Mouse (Mus musculus): ENCODE data around the gene Pomp.
"Not testable (repeated sequence)": the region's sequence is repeated elsewhere in the genome, so short reads cannot be mapped to it uniquely, and the experiment has no call there.

Pomp gene

GRCm38 (mm10) chr5:147868674-147869073, 8.4 kb downstream of the Pomp start:
- DNase-seq, result no peak

- no peak for DNase-seq
Observed at GRCm38 (mm10) chr5:147869568-147869967, 9.3 kb downstream of the Pomp start.

DNA sequence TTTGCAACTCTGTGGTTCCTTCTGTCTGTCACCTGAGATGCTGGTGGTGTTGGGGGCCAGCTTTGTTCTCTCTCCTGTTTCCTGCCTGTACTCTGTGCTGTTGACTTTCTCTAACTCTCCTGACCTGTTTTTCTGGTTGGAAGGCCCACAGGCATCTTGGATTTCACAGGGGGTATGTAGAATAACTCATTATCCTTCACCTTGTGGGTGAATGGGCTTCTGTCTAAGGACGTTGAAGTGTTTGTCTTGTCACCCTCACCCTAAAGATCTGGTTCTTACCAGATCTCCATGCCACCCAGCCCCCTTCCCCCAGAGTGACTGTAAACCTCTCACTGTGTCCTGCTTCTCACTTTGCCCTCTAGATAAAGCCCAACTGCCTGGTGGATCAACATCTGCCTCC, 10.0 kb downstream of the Pomp start:
- no peak for DNase-seq

DNA sequence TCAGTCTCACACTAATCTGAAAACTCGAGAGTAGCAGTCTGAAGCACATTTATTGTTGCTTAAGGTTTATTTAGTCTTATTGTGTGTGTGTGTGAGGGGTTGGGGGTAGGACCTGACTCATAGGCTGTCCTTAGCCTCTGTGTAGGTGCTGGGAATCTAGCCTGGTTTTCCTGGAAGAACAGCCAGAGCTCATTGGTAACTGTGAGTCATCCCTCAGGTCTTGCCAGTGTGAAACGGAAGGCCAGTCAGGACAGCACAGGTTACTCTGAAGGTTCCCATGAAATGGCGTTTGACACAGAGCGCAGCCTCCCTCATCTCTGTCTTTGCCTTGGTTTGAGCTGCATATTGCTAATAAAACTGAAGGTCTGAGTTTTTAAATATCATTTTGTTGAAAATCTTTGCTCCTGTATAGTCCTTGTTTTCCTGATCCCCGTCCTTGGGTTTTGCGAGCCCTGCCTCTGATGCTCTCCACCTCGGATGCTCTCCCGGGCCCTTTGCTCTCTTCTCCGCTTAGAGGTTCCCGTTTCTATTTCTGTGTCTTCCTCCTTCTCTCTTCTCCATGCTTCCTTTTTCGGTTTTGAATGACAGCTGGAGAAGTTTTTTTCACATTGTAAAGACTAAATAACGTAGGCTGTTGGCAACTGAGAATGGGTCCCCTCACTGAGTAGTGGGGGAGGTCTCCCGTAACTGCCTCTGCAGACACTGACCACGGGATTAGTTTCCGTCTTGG, 11.0 kb downstream of the Pomp start:
- no peak for DNase-seq

GRCm38 (mm10) chr5:147874491-147875065, 14.3 kb downstream of the Pomp start:
- no peak for DNase-seq

GRCm38 (mm10) chr5:147875210-147875609, 14.9 kb downstream of the Pomp start:
- no peak for DNase-seq

- DNase-seq, result peak in 1 of 2 experiments; percentile 26
Observed at GRCm38 (mm10) chr5:147877520-147877919, 17.3 kb downstream of the Pomp start.

DNA sequence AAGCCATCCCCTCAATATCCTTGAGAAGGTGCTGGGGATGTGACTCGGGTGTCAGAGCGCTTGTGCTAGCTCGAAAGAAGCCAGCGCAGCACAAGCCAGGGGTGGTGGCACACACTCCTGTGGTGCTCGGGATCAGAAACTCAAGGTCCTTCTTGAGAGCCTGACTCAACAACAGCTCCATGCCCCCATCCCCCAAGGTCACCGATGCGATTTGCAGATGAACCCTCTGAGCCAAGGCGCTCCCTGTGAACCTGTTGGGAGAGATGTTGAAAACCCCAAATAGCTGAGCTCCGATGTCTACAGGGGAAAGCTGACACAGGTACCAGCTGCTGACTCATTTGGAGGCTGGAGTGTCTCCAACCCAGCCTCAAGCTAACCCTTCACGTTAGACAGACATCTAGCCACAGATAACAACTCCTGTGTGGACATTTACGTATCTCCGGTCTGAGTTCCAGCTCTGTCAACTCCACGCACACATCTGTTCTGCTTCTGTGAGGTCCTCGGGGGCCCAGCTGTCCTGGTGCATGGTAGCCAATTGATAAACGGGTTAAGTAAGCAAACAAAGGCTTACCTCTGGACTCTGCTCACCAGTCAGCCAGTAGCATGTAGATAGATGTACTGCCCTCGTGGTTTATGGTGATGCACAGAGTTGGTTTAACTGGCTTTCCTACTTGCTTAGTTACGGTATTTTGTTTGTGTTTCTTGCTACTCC, 19.9 kb downstream of the Pomp start:
- no peak for DNase-seq

- no peak for DNase-seq
Observed at GRCm38 (mm10) chr5:147883581-147883980, 23.3 kb downstream of the Pomp start.

- no peak for DNase-seq
Observed at GRCm38 (mm10) chr5:147888313-147889297, 28.3 kb downstream of the Pomp start.

DNA sequence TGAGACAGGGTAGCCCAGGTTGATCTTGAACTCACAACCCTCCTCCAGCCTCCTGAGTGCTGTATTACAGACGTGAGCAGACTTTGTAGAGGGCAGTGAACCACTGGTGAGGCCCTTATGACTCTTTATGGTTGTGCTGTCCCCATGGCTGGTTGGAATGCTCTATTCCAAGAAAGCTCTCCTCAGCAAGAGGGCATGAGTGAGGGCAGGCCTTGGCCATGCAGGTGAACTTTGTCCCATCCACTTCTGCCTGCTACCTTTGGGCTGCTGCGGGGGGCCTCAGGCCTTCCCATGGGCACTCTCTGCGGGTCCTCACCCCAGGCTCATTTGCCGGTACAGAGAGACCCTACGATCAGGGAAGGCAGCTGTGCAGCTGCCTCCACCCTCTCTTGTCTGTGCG, 32.5 kb downstream of the Pomp start:
- no peak for DNase-seq

GRCm38 (mm10) chr5:147893143-147893542, 32.9 kb downstream of the Pomp start:
- no peak for DNase-seq

DNA sequence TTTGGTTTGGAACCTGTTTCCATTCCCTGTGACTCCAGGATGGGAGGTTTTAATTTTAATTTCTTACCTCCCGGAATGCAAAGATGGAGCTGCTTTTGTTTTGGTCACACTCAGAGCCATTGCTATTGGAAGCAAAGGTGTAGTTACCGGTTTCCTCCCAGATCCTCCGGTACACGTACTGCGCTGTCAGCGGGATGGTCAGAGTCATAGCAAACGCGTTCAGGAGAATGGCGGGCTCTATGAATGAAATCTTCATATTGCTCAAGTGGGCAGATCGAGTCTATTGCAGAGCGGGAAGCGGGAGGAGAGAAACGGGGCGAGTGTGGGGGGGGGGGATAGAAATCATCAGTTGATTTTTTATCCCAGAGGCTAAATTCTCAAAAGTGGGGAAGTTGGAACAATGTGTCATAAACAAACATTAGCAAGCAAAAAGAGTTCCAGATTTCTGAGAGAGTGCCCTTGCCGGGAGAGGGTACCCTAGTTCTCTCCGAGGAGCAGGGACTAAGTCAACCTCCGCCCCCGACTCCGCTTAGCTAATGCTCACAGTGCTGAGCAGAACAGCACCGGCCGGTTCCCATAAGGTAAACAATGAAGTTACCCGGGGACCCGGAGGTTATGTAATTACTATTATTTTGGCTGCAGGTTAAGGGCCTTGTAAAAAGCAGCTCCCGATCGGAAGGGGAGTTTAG, 33.6 kb downstream of the Pomp start:
- peak; percentile 32 to 41 for DNase-seq

- peak; percentile 95 to 97 for DNase-seq
Observed at GRCm38 (mm10) chr5:147894455-147895076, 34.3 kb downstream of the Pomp start, which contains the start of gene Slc46a3. Gene Slc46a3 (minus strand): TSS chr5:147894815.

DNA sequence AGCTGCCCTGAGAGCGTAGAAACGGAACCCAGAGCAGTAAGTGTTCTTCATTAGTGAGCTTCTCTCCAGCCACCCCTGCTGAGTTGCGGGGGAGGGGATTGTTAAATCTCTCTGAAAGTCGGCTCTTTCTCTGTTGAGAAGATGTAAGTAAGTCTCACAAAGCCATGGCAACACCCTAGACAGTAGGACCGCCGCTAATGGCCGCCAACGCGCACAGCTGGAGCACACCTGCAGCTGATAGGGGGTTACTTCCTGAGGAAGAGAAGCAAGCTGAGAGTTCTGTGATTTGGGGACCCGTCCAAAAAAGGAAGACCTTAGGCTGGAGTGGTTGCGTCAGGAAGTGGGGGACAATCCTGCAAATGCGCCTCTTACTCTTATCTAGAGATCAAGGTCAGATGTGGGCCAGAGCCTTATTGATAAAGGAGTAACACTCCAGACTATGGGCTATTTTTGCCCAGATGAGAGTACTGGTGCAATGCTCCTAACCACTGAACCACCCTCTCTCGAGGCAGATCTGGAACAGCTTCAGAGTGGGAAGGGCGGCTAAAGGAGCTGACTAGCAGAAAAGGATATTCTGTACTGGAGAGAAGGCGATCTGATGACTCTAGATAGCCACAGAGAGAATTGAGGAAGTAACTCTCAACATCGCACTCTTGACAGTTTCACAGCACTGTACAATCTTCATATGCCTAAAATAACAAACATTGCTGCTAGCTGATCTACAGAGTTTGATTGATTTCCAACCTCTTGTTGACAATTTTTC, 35.4 kb downstream of the Pomp start:
- no peak for DNase-seq

GRCm38 (mm10) chr5:147896501-147896900, 36.2 kb downstream of the Pomp start:
- not testable (repeated sequence) for DNase-seq

- no peak for DNase-seq
Observed at GRCm38 (mm10) chr5:147898254-147898653, 38.0 kb downstream of the Pomp start.

- DNase-seq, result no peak
Observed at GRCm38 (mm10) chr5:147898968-147899549, 38.8 kb downstream of the Pomp start.

- DNase-seq, result no peak
Observed at GRCm38 (mm10) chr5:147902008-147902757, 41.9 kb downstream of the Pomp start.

GRCm38 (mm10) chr5:147903166-147903565, 42.9 kb downstream of the Pomp start:
- DNase-seq, result no peak
